Mouse (Mus musculus) bone marrow macrophage, adult 2 months (primary cell): ENCODE results near the gene Fbxo9.

Experiments used
- CTCF ChIP-seq: IDR thresholded peaks from 2 replicates; pipeline ENCODE4 v1.5.1; 2012; ENCODE audit warnings: low read depth, mild to moderate bottlenecking, low read length, moderate library complexity
- POLR2A ChIP-seq: IDR thresholded peaks from 2 replicates; pipeline ENCODE4 v1.6.1; 2012; ENCODE audit warnings: mild to moderate bottlenecking, low read depth, low read length, borderline replicate concordance

DNA sequence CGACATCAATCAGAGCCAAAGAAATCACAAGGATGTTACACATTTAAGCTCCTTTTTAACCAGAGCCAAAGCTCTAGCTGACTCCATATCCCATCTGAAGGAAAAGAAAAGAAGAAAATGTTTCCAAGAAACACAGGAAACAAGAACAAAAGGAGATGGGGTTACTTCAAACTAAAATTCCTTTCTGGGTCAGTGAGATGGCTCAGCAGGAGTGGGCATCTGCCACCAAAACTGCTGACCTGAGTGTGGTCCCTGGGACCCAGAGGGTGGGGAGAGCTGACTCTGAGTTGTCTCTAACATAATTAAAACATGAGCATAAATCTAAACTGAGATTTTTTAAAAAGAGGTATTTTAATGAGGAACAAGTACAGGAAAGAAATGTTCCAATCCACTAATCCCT is 19.0 kb downstream of the Fbxo9 start:
- TF ChIP-seq POLR2A (no peak), CTCF (no peak)
